Mouse (Mus musculus) adrenal gland (tissue): Measurements from ENCODE around the gene Ttc30a2.

Experiments
- intact Hi-C: fragments of 180-260 bp; cut with DNase I; formaldehyde crosslinking; loops from one replicate; pipeline ENCODE4 v1.15.1; 2025

The Ttc30a2 gene

GRCm38 (mm10) chr2:75929786-75930444 is 48.1 kb downstream of the Ttc30a2 start:
- intact Hi-C loops: no loop called here

DNA sequence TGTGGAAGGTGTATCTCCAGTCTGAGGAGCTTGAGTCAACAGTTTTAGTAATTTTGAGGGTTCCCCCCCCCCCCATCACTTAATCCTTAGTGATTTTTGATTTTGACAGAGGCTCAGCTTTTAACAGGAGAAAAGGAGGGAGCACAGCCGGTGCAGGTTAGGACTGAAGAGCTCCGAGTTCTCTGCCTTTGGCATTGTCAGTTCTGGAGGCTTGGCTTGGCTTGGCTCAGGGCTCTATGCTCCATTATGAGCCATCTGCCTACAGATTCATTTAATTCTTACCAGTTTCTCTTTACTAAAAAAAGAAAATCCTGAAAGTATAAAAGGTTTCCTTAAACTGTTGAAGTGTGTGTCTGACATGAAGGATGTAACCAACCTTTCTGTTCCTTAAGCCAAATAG is 48.8 kb downstream of the Ttc30a2 start:
- intact Hi-C loops: no loop called here

GRCm38 (mm10) chr2:75928011-75928410 is 50.0 kb downstream of the Ttc30a2 start:
- intact Hi-C loops: no loop called here

- intact Hi-C loops: no loop called here
Measured at GRCm38 (mm10) chr2:75926061-75926460, 51.9 kb downstream of the Ttc30a2 start.
